Mouse (Mus musculus) lung, embryonic 14.5 days (tissue): ENCODE data around the gene Gm20388. TPM values are rescaled to one million over a fixed set of nuclear protein-coding genes. Genes with fewer than 3 reads are reported as not detected.

Experiments
- ATAC-seq: fragments of 200-750 bp; cut with Nextera tagmentation; 2 replicates; pipeline ENCODE4 v1.8.0; 2017; ENCODE audit warnings: mild to moderate bottlenecking, moderate TSS enrichment, moderate library complexity; ENCODE audit not compliant: insufficient read depth
- DNase-seq: peaks from one replicate; pipeline ENCODE4 v3.0.0-alpha.2; 2015
- H3K27ac ChIP-seq: fragments of 300-500 bp; sonication (generic); 2 replicates; pipeline ENCODE4 v1.5.1; 2014; ENCODE audit warnings: low read depth, mild to moderate bottlenecking, moderate library complexity
- H3K27me3 ChIP-seq: fragments of 300-500 bp; sonication (generic); 2 replicates; pipeline ENCODE4 v1.6.1; 2014; ENCODE audit warnings: low read length, control low read depth; ENCODE audit not compliant: insufficient read depth
- H3K36me3 ChIP-seq: fragments of 300-500 bp; sonication (generic); 2 replicates; pipeline ENCODE4 v1.6.1; 2014; ENCODE audit warnings: control low read depth; ENCODE audit not compliant: insufficient read depth
- H3K4me1 ChIP-seq: fragments of 300-500 bp; sonication (generic); 2 replicates; pipeline ENCODE4 v1.6.1; 2014; ENCODE audit warnings: antibody characterized with exemption, control low read depth; ENCODE audit not compliant: insufficient read depth
- H3K4me2 ChIP-seq: fragments of 300-500 bp; sonication (generic); 2 replicates; pipeline ENCODE4 v1.6.1; 2014; ENCODE audit warnings: mild to moderate bottlenecking
- H3K4me3 ChIP-seq: fragments of 300-500 bp; sonication (generic); 2 replicates; pipeline ENCODE4 v1.5.1; 2014; ENCODE audit warnings: low read depth, low read length
- H3K9ac ChIP-seq: fragments of 300-500 bp; sonication (generic); 2 replicates; pipeline ENCODE4 v1.6.1; 2014
- H3K9me3 ChIP-seq: fragments of 300-500 bp; sonication (generic); 2 replicates; pipeline ENCODE4 v1.6.1; 2016; ENCODE audit warnings: low read depth, low read length, control low read depth
- CTCF ChIP-seq: IDR thresholded peaks from 2 replicates; pipeline ENCODE4 v1.5.1; 2016; ENCODE audit warnings: antibody characterized with exemption, low read depth
- WGBS: fragments of 180-500 bp; shearing (Covaris S2); extraction: QIAGEN DNeasy Blood & Tissue Kit; methylation state at CpG from one replicate; pipeline ENCODE4 v1.1.7; 2014; 5-methylcytosine and 5-hydroxymethylcytosine counted together
- polyA plus RNA-seq: library from polyadenylated mRNA; unstranded; fragments of >200 nt; fragmentation: Nextera tagmentation; extraction: Ambion mirVana; gene quantifications from 2 replicates; pipeline ENCODE4 v1.2.1, GENCODE M21; 2014

Gm20388 gene
- polyA plus RNA-seq, 1 experiment from 2014 or later: not detected

GRCm38 (mm10) chr8:121585159-121585825, 1674.7 kb downstream of the Gm20388 start:
- WGBS: under 1% methylated on average over 47 of the region's 47 CpGs
- no peaks in the 10 kb centered on the region for H3K36me3 ChIP-seq
- peak overlapping the region; percentile 66 for H3K4me2 ChIP-seq
- peak; percentile 100 for DNase-seq
- H3K9ac ChIP-seq: peak overlapping the region; percentile 58
- H3K27ac ChIP-seq: no peak overlapping the region
- TF ChIP-seq CTCF: no peak
- 0 out of 2 replicates have a peak, but pooled peaks cover under 1% of the 10 kb centered on the region for H3K4me1 ChIP-seq
- no peaks in the 10 kb centered on the region for H3K27me3 ChIP-seq
- H3K4me3 ChIP-seq: peak overlapping the region; percentile 56
- ATAC-seq: peak; percentile 96
- no peaks in the 10 kb centered on the region for H3K9me3 ChIP-seq

DNA sequence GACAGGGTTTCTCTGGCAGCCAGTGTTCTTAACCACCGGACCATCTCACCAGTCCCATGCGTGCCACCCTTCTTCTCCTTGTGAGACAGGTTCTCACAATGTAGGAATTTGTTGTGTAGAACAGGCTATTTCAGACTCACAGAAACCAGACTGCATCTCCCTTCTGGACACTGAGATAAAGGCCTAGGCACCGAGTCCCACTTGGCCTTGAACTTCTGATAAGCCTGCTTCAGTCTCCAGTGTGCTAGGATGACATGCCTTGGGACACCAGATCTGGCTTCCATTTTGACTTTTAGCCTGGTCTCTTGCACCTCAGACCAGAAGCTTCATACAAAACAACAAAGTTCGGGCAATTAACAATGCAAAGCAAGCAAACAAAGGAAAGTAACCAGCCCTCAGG, 1678.1 kb downstream of the Gm20388 start:
- Histone ChIP-seq H3K4me2 (no peak overlapping the region), H3K9ac (no peak overlapping the region), H3K4me1 (peaks cover 5% of the 10 kb centered on the region; the same call in 1 of the 2 replicates), H3K4me3 (no peak overlapping the region), H3K27ac (no peak overlapping the region), H3K27me3 (no peaks in the 10 kb centered on the region), H3K36me3 (no peaks in the 10 kb centered on the region), H3K9me3 (no peaks in the 10 kb centered on the region)
- no peak for DNase-seq
- ATAC-seq: no peak
- no peak for TF ChIP-seq CTCF
- 73% methylated on average over 4 of the region's 4 CpGs for WGBS

GRCm38 (mm10) chr8:121589205-121589726, 1678.6 kb downstream of the Gm20388 start:
- Histone ChIP-seq H3K4me2 (peak overlapping the region; percentile 83), H3K9ac (no peak overlapping the region)
- ATAC-seq: no peak

DNA sequence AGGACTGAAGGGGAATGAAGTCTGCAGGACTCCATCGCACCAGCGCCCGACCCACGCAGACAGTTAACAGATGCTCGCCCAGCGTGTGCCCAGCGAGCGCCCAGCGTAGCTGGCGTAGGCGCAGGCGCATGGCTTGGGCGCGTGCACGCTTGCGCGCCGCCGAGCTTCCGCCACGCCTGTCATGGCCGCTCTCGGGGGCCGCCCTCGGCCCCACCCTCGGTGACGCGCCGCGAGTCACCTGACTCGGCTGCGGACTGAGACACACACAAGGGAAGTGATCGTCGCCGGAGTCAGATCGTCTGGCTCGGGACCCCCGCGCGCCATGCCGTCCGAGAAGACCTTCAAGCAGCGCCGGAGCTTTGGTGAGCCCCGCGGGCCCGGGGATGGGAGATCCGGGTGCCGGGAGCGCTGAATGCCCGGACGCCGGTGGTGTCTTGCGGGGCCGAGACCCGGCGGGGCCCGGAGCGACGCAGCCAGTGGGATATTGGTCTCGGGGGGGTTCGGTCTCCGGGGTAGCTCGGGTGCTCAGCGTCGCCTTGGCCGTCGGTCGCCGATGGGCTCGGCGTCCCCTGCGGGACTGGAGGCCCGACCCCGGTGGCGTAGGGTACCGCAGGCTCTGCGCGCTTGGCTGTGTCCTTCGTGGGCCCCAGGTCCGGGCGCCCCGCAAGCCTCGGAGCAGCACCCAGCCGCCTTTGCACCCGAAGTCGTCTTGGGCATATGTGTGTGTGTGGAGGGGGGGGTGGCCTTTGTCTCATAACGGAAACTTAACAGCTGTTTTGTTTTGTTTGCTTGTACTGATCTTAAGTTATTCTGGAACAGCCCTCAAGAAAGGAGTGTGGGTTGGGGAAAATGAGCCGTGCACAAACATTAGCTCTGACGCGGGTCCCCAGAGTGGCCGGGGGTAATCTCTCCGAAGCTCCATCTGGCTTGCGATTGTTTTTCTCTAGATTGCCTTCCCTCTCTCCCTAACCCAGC, 1679.8 kb downstream of the Gm20388 start, which contains the start of gene Map1lc3b:
Gene Map1lc3b (plus strand): TSS at position 159 of the 975 bp plus-strand sequence.
- DNase-seq: peak; percentile 98
- Histone ChIP-seq H3K4me3 (peak within 1 kb of the TSS; percentile 87), H3K36me3 (peaks cover 13% of the 10 kb centered on the region; the same call in 1 of the 2 replicates), H3K4me1 (peaks cover 5% of the 10 kb centered on the region; the same call in 1 of the 2 replicates), H3K9ac (peak within 1 kb of the TSS; percentile 81), H3K4me2 (peak within 1 kb of the TSS; percentile 83), H3K27ac (peak within 1 kb of the TSS; percentile 70), H3K27me3 (no peaks in the 10 kb centered on the region), H3K9me3 (no peaks in the 10 kb centered on the region)
- TF ChIP-seq CTCF: no peak
- under 1% methylated on average over 91 of the region's 94 CpGs for WGBS
- ATAC-seq: peak; percentile 85

More at GRCm38 (mm10) chr8:121589205-121589726, 1678.6 kb downstream of the Gm20388 start:
- H3K27me3 ChIP-seq: no peaks in the 10 kb centered on the region
- H3K4me3 ChIP-seq: no peak overlapping the region
- H3K36me3 ChIP-seq: peaks cover 2% of the 10 kb centered on the region; the same call in 1 of the 2 replicates
- H3K27ac ChIP-seq: no peak overlapping the region
- TF ChIP-seq CTCF: no peak
- no peak for DNase-seq
- 33% methylated on average over 2 of the region's 2 CpGs for whole genome bisulfite sequencing
- H3K4me1 ChIP-seq: peaks cover 5% of the 10 kb centered on the region; the same call in 1 of the 2 replicates
- no peaks in the 10 kb centered on the region for H3K9me3 ChIP-seq

DNA sequence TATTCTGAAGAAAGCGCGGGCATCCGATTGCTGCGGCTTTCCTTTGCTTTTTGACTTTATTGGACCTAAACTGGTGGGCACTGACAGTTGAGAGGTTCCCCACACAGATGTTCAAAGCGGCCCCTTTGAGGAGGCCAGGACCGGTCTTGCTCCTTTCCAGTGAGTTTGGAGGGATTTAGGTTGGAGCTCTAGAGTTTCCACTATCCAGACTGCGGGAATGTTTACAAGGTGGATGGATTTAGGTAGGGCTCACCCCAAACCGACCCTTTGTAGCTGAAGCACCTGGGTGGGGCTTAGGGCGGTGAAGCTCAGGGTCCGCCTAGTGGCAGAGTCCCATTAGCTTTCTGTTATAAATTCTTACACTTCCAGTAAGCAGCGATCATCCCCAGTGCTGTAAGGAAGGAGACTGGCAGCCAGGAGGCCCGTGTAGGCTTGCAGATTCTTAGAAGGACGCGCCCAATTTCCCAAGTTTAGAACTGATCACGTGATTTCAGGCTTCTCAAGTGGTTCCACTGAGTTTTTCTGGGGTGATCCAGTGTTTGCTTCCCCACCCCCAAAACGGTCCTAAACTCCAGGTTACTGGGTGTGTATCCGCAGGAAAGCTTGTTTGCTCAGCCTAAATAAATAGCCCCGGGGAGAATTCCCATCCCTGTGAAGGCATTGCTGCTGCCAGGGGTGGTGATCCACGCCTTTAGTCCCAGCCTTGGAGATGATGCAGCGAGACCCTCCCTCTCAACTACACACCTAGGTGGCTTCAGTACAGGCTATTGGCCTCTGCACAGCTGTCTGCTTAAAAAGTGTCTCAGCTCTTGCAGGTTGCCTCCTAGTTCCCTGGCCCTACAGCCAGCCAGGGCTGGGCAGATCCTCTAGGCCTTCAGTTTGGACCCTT, 1680.8 kb downstream of the Gm20388 start:
- Histone ChIP-seq H3K4me1 (peaks cover 5% of the 10 kb centered on the region; the same call in 1 of the 2 replicates), H3K4me2 (peak overlapping the region; percentile 83), H3K27me3 (no peaks in the 10 kb centered on the region), H3K27ac (peak overlapping the region; percentile 70), H3K36me3 (peaks cover 22% of the 10 kb centered on the region; the same call in 1 of the 2 replicates), H3K9me3 (no peaks in the 10 kb centered on the region), H3K9ac (peak overlapping the region; percentile 81), H3K4me3 (peak overlapping the region; percentile 87)
- WGBS: 13% methylated on average over 20 of the region's 20 CpGs
- peak; percentile 58 for TF ChIP-seq CTCF
- ATAC-seq (peak; percentile 18), DNase-seq (peak; percentile 66)

- Histone ChIP-seq H3K27ac (no peak overlapping the region), H3K4me3 (no peak overlapping the region)
Measured at GRCm38 (mm10) chr8:121593293-121593692, 1682.7 kb downstream of the Gm20388 start.

More at GRCm38 (mm10) chr8:121593293-121593692, 1682.7 kb downstream of the Gm20388 start:
- ATAC-seq: no peak
- TF ChIP-seq CTCF: no peak
- Histone ChIP-seq H3K4me2 (no peak overlapping the region), H3K4me1 (peaks cover 5% of the 10 kb centered on the region; the same call in 1 of the 2 replicates), H3K36me3 (peaks cover 36% of the 10 kb centered on the region), H3K9ac (no peak overlapping the region), H3K9me3 (no peaks in the 10 kb centered on the region), H3K27me3 (no peaks in the 10 kb centered on the region)
- no peak for DNase-seq
- 96% methylated on average over 5 of the region's 5 CpGs for WGBS
